Mouse (Mus musculus) R1 (cell line): ENCODE data around the gene Gm9817.
A peak's percentile ranks its signal among the peaks of the same experiment; 100 is the strongest.
"Not testable (repeated sequence)": the region's sequence is repeated elsewhere in the genome, so short reads cannot be mapped to it uniquely, and the experiment has no call there.

Experiments
- DNase-seq: peaks from one replicate; pipeline ENCODE4 v3.0.0-alpha.2; 2018; ENCODE audit warnings: low read depth, low spot score

Gene Gm9817

GRCm38 (mm10) chr13:45078392-45078791 lies at the start of gene Gm9817:
Gene Gm9817, plus strand, starts transcription at chr13:45078692.
- DNase-seq, result not testable (repeated sequence)

- DNase-seq, result no peak
Measured at GRCm38 (mm10) chr13:45029791-45030190, 48.7 kb upstream of the Gm9817 start.

- peak; percentile 90 for DNase-seq
Measured at GRCm38 (mm10) chr13:45030830-45031229, 47.7 kb upstream of the Gm9817 start.

- no peak for DNase-seq
Measured at GRCm38 (mm10) chr13:45031314-45031713, 47.2 kb upstream of the Gm9817 start.

- no peak for DNase-seq
Measured at GRCm38 (mm10) chr13:45031748-45032147, 46.7 kb upstream of the Gm9817 start.

GRCm38 (mm10) chr13:45032484-45032883 lies 46.0 kb upstream of the Gm9817 start:
- no peak for DNase-seq

GRCm38 (mm10) chr13:45033360-45033759 lies 45.1 kb upstream of the Gm9817 start:
- DNase-seq, result no peak

GRCm38 (mm10) chr13:45034759-45035158 lies 43.7 kb upstream of the Gm9817 start:
- DNase-seq, result no peak

- no peak for DNase-seq
Measured at GRCm38 (mm10) chr13:45036417-45036816, 42.1 kb upstream of the Gm9817 start.

- no peak for DNase-seq
Measured at GRCm38 (mm10) chr13:45040195-45040594, 38.3 kb upstream of the Gm9817 start.

GRCm38 (mm10) chr13:45040741-45041140 lies 37.8 kb upstream of the Gm9817 start:
- DNase-seq, result no peak

GRCm38 (mm10) chr13:45043466-45043865 lies 35.0 kb upstream of the Gm9817 start:
- DNase-seq, result no peak

- DNase-seq, result no peak
Measured at GRCm38 (mm10) chr13:45049261-45050020, 29.1 kb upstream of the Gm9817 start.

- DNase-seq, result no peak
Measured at GRCm38 (mm10) chr13:45052805-45053204, 25.7 kb upstream of the Gm9817 start.

- DNase-seq, result no peak
Measured at GRCm38 (mm10) chr13:45053843-45054242, 24.6 kb upstream of the Gm9817 start.

GRCm38 (mm10) chr13:45059206-45059605 lies 19.3 kb upstream of the Gm9817 start:
- DNase-seq, result no peak

GRCm38 (mm10) chr13:45063146-45063545 lies 15.3 kb upstream of the Gm9817 start:
- no peak for DNase-seq

- no peak for DNase-seq
Measured at GRCm38 (mm10) chr13:45064951-45065350, 13.5 kb upstream of the Gm9817 start.

- no peak for DNase-seq
Measured at GRCm38 (mm10) chr13:45070366-45070765, 8.1 kb upstream of the Gm9817 start.

- DNase-seq, result no peak
Measured at GRCm38 (mm10) chr13:45075012-45075411, 3.5 kb upstream of the Gm9817 start.

GRCm38 (mm10) chr13:45075715-45076114 lies 2.8 kb upstream of the Gm9817 start:
- no peak for DNase-seq

GRCm38 (mm10) chr13:45080771-45081170 lies 2.3 kb downstream of the Gm9817 start:
- no peak for DNase-seq

- DNase-seq, result no peak
Measured at GRCm38 (mm10) chr13:45083696-45084095, 5.2 kb downstream of the Gm9817 start.

- no peak for DNase-seq
Measured at GRCm38 (mm10) chr13:45088796-45089221, 10.3 kb downstream of the Gm9817 start.
